Mouse (Mus musculus) embryonic facial prominence, embryonic 10.5 days (tissue): Measurements from ENCODE around the gene 4930442H23Rik. TPM values are rescaled to one million over a fixed set of nuclear protein-coding genes. Genes with fewer than 3 reads are reported as not detected.

Experiments used
- DNase-seq: peaks from one replicate; pipeline ENCODE4 v3.0.0-alpha.2; 2017; ENCODE audit warnings: low spot score
- H3K27ac ChIP-seq: fragments of 300-500 bp; sonication (generic); replicated peaks from 2 replicates; pipeline ENCODE4 v1.5.1; 2016; ENCODE audit warnings: mild to moderate bottlenecking
- H3K27me3 ChIP-seq: fragments of 300-500 bp; sonication (generic); replicated peaks from 2 replicates; pipeline ENCODE4 v1.6.1; 2016; ENCODE audit warnings: low read depth, mild to moderate bottlenecking; ENCODE audit not compliant: poor library complexity, severe bottlenecking
- H3K36me3 ChIP-seq: fragments of 300-500 bp; sonication (generic); replicated peaks from 2 replicates; pipeline ENCODE4 v1.6.1; 2016; ENCODE audit warnings: mild to moderate bottlenecking, moderate library complexity
- H3K4me1 ChIP-seq: fragments of 300-500 bp; sonication (generic); 2 replicates; pipeline ENCODE4 v1.6.1; 2016
- H3K4me3 ChIP-seq: fragments of 300-500 bp; sonication (generic); 2 replicates; pipeline ENCODE4 v1.5.1; 2016; ENCODE audit warnings: mild to moderate bottlenecking, moderate library complexity
- H3K9me3 ChIP-seq: fragments of 300-500 bp; sonication (generic); 2 replicates; pipeline ENCODE4 v1.6.1; 2016; ENCODE audit warnings: mild to moderate bottlenecking
- WGBS: fragments of 180-500 bp; shearing (Covaris S2); methylation state at CpG from one replicate; pipeline ENCODE4 v1.1.7; 2016; 5-methylcytosine and 5-hydroxymethylcytosine counted together
- polyA plus RNA-seq: library from polyadenylated mRNA; unstranded; fragments of >200 nt; fragmentation: Nextera tagmentation; extraction: Ambion mirVana; gene quantifications from 2 replicates; pipeline ENCODE4 v1.2.1, GENCODE M21; 2016

Gene 4930442H23Rik
- polyA plus RNA-seq, 1 experiment from 2014 or later: not detected

- peaks cover 33% of the 10 kb centered on the region for H3K4me1 ChIP-seq
- DNase-seq: no peak
- H3K27ac ChIP-seq: no peak overlapping the region
- peaks cover 100% of the 10 kb centered on the region for H3K36me3 ChIP-seq
- H3K27me3 ChIP-seq: no peaks in the 10 kb centered on the region
- H3K9me3 ChIP-seq: no peaks in the 10 kb centered on the region
- H3K4me3 ChIP-seq: 0 out of 2 replicates have a peak overlapping the region, but pooled peaks have one; percentile 12
- WGBS: 94% methylated on average over 6 of the region's 6 CpGs
Observed at GRCm38 (mm10) chr10:81145307-81145706, 38.3 kb downstream of the 4930442H23Rik start.

GRCm38 (mm10) chr10:81144667-81145066 is 39.0 kb downstream of the 4930442H23Rik start:
- peaks cover 98% of the 10 kb centered on the region for H3K36me3 ChIP-seq

GRCm38 (mm10) chr10:81143845-81144437 is 39.7 kb downstream of the 4930442H23Rik start:
- Histone ChIP-seq H3K4me3 (peak overlapping the region; percentile 11; the same call in 1 of the 2 replicates), H3K36me3 (peaks cover 96% of the 10 kb centered on the region), H3K4me1 (peaks cover 46% of the 10 kb centered on the region), H3K27me3 (no peaks in the 10 kb centered on the region), H3K27ac (no peak overlapping the region), H3K9me3 (no peaks in the 10 kb centered on the region)
- DNase-seq: no peak
- 95% methylated on average over 52 of the region's 52 CpGs for WGBS

More at GRCm38 (mm10) chr10:81144667-81145066, 39.0 kb downstream of the 4930442H23Rik start:
- Histone ChIP-seq H3K27me3 (no peaks in the 10 kb centered on the region), H3K4me1 (peaks cover 39% of the 10 kb centered on the region), H3K9me3 (no peaks in the 10 kb centered on the region), H3K27ac (no peak overlapping the region), H3K4me3 (no peak overlapping the region)
- 95% methylated on average over 27 of the region's 27 CpGs for WGBS
- no peak for DNase-seq

- Histone ChIP-seq H3K9me3 (no peaks in the 10 kb centered on the region), H3K4me3 (no peak overlapping the region), H3K27ac (peak overlapping the region; percentile 5; the same call in 1 of the 2 replicates), H3K27me3 (no peaks in the 10 kb centered on the region), H3K36me3 (peaks cover 89% of the 10 kb centered on the region), H3K4me1 (peaks cover 54% of the 10 kb centered on the region)
- DNase-seq: no peak
- 95% methylated on average over 7 of the region's 7 CpGs for WGBS
Observed at GRCm38 (mm10) chr10:81143157-81143633, 40.5 kb downstream of the 4930442H23Rik start.

GRCm38 (mm10) chr10:81142551-81142981 is 41.1 kb downstream of the 4930442H23Rik start:
- H3K4me3 ChIP-seq: peak overlapping the region; percentile 11; the same call in 1 of the 2 replicates
- peaks cover 57% of the 10 kb centered on the region for H3K4me1 ChIP-seq
- H3K27ac ChIP-seq: peak overlapping the region; percentile 5; the same call in 1 of the 2 replicates
- no peaks in the 10 kb centered on the region for H3K27me3 ChIP-seq
- 76% methylated on average over 5 of the region's 5 CpGs for WGBS
- peaks cover 83% of the 10 kb centered on the region for H3K36me3 ChIP-seq
- no peaks in the 10 kb centered on the region for H3K9me3 ChIP-seq
- no peak for DNase-seq

GRCm38 (mm10) chr10:81141455-81142210 is 42.0 kb downstream of the 4930442H23Rik start:
- H3K4me1 ChIP-seq: peaks cover 57% of the 10 kb centered on the region
- no peaks in the 10 kb centered on the region for H3K9me3 ChIP-seq
- DNase-seq: no peak
- peak overlapping the region; percentile 93; the same call in 1 of the 2 replicates for H3K4me3 ChIP-seq
- no peaks in the 10 kb centered on the region for H3K27me3 ChIP-seq
- peak overlapping the region; percentile 98; the same call in 1 of the 2 replicates for H3K27ac ChIP-seq
- 81% methylated on average over 7 of the region's 7 CpGs for WGBS
- H3K36me3 ChIP-seq: peaks cover 73% of the 10 kb centered on the region

GRCm38 (mm10) chr10:81140717-81141454 is 42.8 kb downstream of the 4930442H23Rik start:
- H3K9me3 ChIP-seq: no peaks in the 10 kb centered on the region
- WGBS: 68% methylated on average over 10 of the region's 10 CpGs
- DNase-seq: no peak
- H3K4me3 ChIP-seq: peak overlapping the region; percentile 93
- peaks cover 3% of the 10 kb centered on the region for H3K27me3 ChIP-seq
- peak overlapping the region; percentile 98 for H3K27ac ChIP-seq
- peaks cover 66% of the 10 kb centered on the region for H3K36me3 ChIP-seq
- peaks cover 62% of the 10 kb centered on the region for H3K4me1 ChIP-seq

- peak overlapping the region; percentile 98 for H3K27ac ChIP-seq
Observed at GRCm38 (mm10) chr10:81140005-81140404, 43.6 kb downstream of the 4930442H23Rik start.

GRCm38 (mm10) chr10:81139529-81139846 is 44.2 kb downstream of the 4930442H23Rik start:
- Histone ChIP-seq H3K27ac (peak overlapping the region; percentile 98), H3K9me3 (no peaks in the 10 kb centered on the region), H3K4me1 (peaks cover 72% of the 10 kb centered on the region), H3K27me3 (peaks cover 17% of the 10 kb centered on the region), H3K4me3 (peak overlapping the region; percentile 93), H3K36me3 (peaks cover 52% of the 10 kb centered on the region)
- DNase-seq: no peak
- 62% methylated on average over 4 of the region's 4 CpGs for WGBS

More at GRCm38 (mm10) chr10:81140005-81140404, 43.6 kb downstream of the 4930442H23Rik start:
- Histone ChIP-seq H3K9me3 (no peaks in the 10 kb centered on the region), H3K27me3 (peaks cover 11% of the 10 kb centered on the region), H3K36me3 (peaks cover 57% of the 10 kb centered on the region), H3K4me1 (peaks cover 69% of the 10 kb centered on the region), H3K4me3 (peak overlapping the region; percentile 93)
- WGBS: 56% methylated on average over 8 of the region's 8 CpGs
- DNase-seq: no peak

- no peak for DNase-seq
- 57% methylated on average over 11 of the region's 11 CpGs for WGBS
- H3K27me3 ChIP-seq: peaks cover 22% of the 10 kb centered on the region
- peak overlapping the region; percentile 98 for H3K27ac ChIP-seq
- peak overlapping the region; percentile 93 for H3K4me3 ChIP-seq
- H3K36me3 ChIP-seq: peaks cover 47% of the 10 kb centered on the region
- peaks cover 77% of the 10 kb centered on the region for H3K4me1 ChIP-seq
- no peaks in the 10 kb centered on the region for H3K9me3 ChIP-seq
Observed at GRCm38 (mm10) chr10:81138821-81139528, 44.7 kb downstream of the 4930442H23Rik start.

- under 1% methylated on average over 24 of the region's 24 CpGs for WGBS
- peak; percentile 61 for DNase-seq
- Histone ChIP-seq H3K4me3 (peak overlapping the region; percentile 93), H3K4me1 (peaks cover 79% of the 10 kb centered on the region), H3K36me3 (peaks cover 40% of the 10 kb centered on the region), H3K27ac (peak overlapping the region; percentile 98), H3K9me3 (no peaks in the 10 kb centered on the region), H3K27me3 (peaks cover 29% of the 10 kb centered on the region)
Observed at GRCm38 (mm10) chr10:81138131-81138782, 45.4 kb downstream of the 4930442H23Rik start.
